Mouse (Mus musculus) retina, postnatal 1 day (tissue): ENCODE measurements around the gene Macrod2.

Experiments used
- DNase-seq: peaks from one replicate; pipeline ENCODE4 v3.0.0-alpha.2; 2012

Macrod2 gene

GRCm38 (mm10) chr2:141722531-141722930 is 1327.4 kb downstream of the Macrod2 start:
- DNase-seq = no peak

- no peak for DNase-seq
These were observed 1333.9 kb downstream of the Macrod2 start for GRCm38 (mm10) chr2:141728998-141729397.

GRCm38 (mm10) chr2:141736685-141737456 is 1341.8 kb downstream of the Macrod2 start:
- DNase-seq = no peak

- DNase-seq = peak; percentile 64
These were observed 1343.6 kb downstream of the Macrod2 start for GRCm38 (mm10) chr2:141738702-141739101.

- DNase-seq = peak; percentile 35
These were observed 1345.2 kb downstream of the Macrod2 start for GRCm38 (mm10) chr2:141740318-141740717.

- DNase-seq = no peak
These were observed 1405.1 kb downstream of the Macrod2 start for GRCm38 (mm10) chr2:141800236-141800635.

GRCm38 (mm10) chr2:141800909-141801308 is 1405.8 kb downstream of the Macrod2 start:
- no peak for DNase-seq

GRCm38 (mm10) chr2:141816266-141816665 is 1421.2 kb downstream of the Macrod2 start:
- no peak for DNase-seq

- DNase-seq = no peak
These were observed 1422.6 kb downstream of the Macrod2 start for GRCm38 (mm10) chr2:141817546-141818180.

- no peak for DNase-seq
These were observed 1425.7 kb downstream of the Macrod2 start for GRCm38 (mm10) chr2:141820795-141821194.

GRCm38 (mm10) chr2:141825606-141826495 is 1430.7 kb downstream of the Macrod2 start:
- DNase-seq = no peak

GRCm38 (mm10) chr2:141830496-141830895 is 1435.4 kb downstream of the Macrod2 start:
- no peak for DNase-seq

- DNase-seq = no peak
These were observed 1436.4 kb downstream of the Macrod2 start for GRCm38 (mm10) chr2:141831515-141831914.

- DNase-seq = no peak
These were observed 1439.2 kb downstream of the Macrod2 start for GRCm38 (mm10) chr2:141834156-141834782.

- DNase-seq = no peak
These were observed 1449.5 kb downstream of the Macrod2 start for GRCm38 (mm10) chr2:141844408-141845175.

GRCm38 (mm10) chr2:141859220-141859619 is 1464.1 kb downstream of the Macrod2 start:
- DNase-seq = no peak

- no peak for DNase-seq
These were observed 1466.7 kb downstream of the Macrod2 start for GRCm38 (mm10) chr2:141861679-141862268.

- DNase-seq = no peak
These were observed 1467.6 kb downstream of the Macrod2 start for GRCm38 (mm10) chr2:141862531-141863265.

GRCm38 (mm10) chr2:141863628-141864165 is 1468.6 kb downstream of the Macrod2 start:
- DNase-seq = no peak

GRCm38 (mm10) chr2:141870930-141871329 is 1475.8 kb downstream of the Macrod2 start:
- peak; percentile 51 for DNase-seq
